Mouse (Mus musculus) lung, embryonic 16.5 days (tissue): ENCODE measurements around the gene Prr14l. TPM values are rescaled to one million over a fixed set of nuclear protein-coding genes. Genes with fewer than 3 reads are reported as not detected.

Experiments used
- ATAC-seq: fragments of 200-750 bp; cut with Nextera tagmentation; 2 replicates; pipeline ENCODE4 v1.8.0; 2017; ENCODE audit warnings: low read depth, mild to moderate bottlenecking, moderate library complexity
- H3K27ac ChIP-seq: fragments of 300-500 bp; sonication (generic); 2 replicates; pipeline ENCODE4 v1.5.1; 2014; ENCODE audit warnings: mild to moderate bottlenecking, control low read depth, low read length
- H3K27me3 ChIP-seq: fragments of 300-500 bp; sonication (generic); 2 replicates; pipeline ENCODE4 v1.6.1; 2014; ENCODE audit warnings: low read depth, low read length, mixed read lengths; ENCODE audit not compliant: control insufficient read depth, insufficient read depth
- H3K36me3 ChIP-seq: fragments of 300-500 bp; sonication (generic); 2 replicates; pipeline ENCODE4 v1.6.1; 2014; ENCODE audit warnings: low read length; ENCODE audit not compliant: control insufficient read depth, insufficient read depth
- H3K4me1 ChIP-seq: fragments of 300-500 bp; sonication (generic); replicated peaks from 2 replicates; pipeline ENCODE4 v1.6.1; 2014; ENCODE audit warnings: low read length, mixed read lengths; ENCODE audit not compliant: control insufficient read depth, insufficient read depth
- H3K4me2 ChIP-seq: fragments of 300-500 bp; sonication (generic); 2 replicates; pipeline ENCODE4 v1.6.1; 2014; ENCODE audit warnings: low read depth, low read length, control low read depth
- H3K4me3 ChIP-seq: fragments of 300-500 bp; sonication (generic); 2 replicates; pipeline ENCODE4 v1.5.1; 2014; ENCODE audit warnings: mild to moderate bottlenecking, low read length, control low read depth
- H3K9ac ChIP-seq: fragments of 300-500 bp; sonication (generic); 2 replicates; pipeline ENCODE4 v1.6.1; 2014; ENCODE audit warnings: low read length, control low read depth
- H3K9me3 ChIP-seq: fragments of 300-500 bp; sonication (generic); 2 replicates; pipeline ENCODE4 v1.6.1; 2016; ENCODE audit warnings: low read length; ENCODE audit not compliant: control insufficient read depth
- WGBS: fragments of 180-500 bp; shearing (Covaris S2); extraction: QIAGEN DNeasy Blood & Tissue Kit; methylation state at CpG from one replicate; pipeline ENCODE4 v1.1.7; 2014; 5-methylcytosine and 5-hydroxymethylcytosine counted together
- polyA plus RNA-seq: library from polyadenylated mRNA; unstranded; fragments of >200 nt; fragmentation: Nextera tagmentation; extraction: Ambion mirVana; gene quantifications from 2 replicates; pipeline ENCODE4 v1.2.1, GENCODE M21; 2015

Prr14l gene
- 9.7 and 13.2 TPM in 2 replicates for polyA plus RNA-seq

DNA sequence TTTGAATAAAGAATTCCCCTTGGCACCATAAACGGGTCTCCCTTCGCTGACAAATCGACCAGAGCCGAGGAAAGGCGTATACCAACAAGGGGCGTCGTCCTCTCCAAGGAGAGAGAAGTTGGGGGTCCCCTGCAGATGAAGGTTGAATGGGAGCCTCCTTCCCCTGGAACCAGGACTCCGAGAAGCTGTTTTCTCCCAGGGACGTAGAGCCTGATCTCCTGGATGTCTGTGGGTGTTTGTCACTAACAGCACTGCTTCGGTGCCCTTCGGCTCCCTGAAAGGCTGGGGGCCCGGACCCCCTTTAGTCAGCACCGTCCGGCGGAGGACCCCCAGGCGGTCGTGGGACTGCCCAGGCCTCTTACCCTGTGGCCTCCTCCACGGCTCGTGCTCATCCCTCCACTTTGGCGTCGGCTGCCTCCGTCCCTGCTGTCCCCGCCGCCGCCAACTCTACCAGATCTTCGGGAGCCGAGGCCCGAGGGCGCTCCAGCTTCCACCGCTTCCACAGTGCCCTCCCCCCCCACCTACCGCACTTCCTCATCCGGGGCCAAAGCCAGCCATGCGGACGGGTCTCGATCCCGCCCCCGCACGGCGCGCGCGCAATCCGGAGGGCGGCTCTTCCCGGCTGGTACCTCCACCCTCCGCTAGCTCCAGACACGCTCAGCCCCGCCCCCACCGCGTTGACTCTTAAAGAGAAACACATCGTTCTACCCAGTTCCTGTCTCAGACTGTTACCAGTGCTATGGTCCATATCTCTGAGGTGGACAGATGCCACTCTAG, at the start of gene Prr14l:
Gene Prr14l, minus strand, starts transcription at position 526 of the 777 bp plus-strand sequence.
- Histone ChIP-seq H3K36me3 (no peaks in the 10 kb centered on the region), H3K4me1 (peaks cover 11% of the 10 kb centered on the region), H3K9ac (peak within 1 kb of the TSS; percentile 98), H3K27ac (peak within 1 kb of the TSS; percentile 85), H3K9me3 (no peaks in the 10 kb centered on the region), H3K27me3 (no peaks in the 10 kb centered on the region), H3K4me3 (peak within 1 kb of the TSS; percentile 87), H3K4me2 (peak within 1 kb of the TSS; percentile 79)
- WGBS, result under 1% methylated on average over 43 of the region's 51 CpGs
- peak; percentile 98 for ATAC-seq

GRCm38 (mm10) chr5:32886739-32887138, 32.7 kb upstream of the Prr14l start:
- Histone ChIP-seq H3K27me3 (no peaks in the 10 kb centered on the region), H3K4me3 (no peak overlapping the region), H3K27ac (no peak overlapping the region), H3K4me1 (no peaks in the 10 kb centered on the region), H3K9ac (no peak overlapping the region), H3K36me3 (peaks cover 22% of the 10 kb centered on the region), H3K4me2 (no peak overlapping the region), H3K9me3 (no peaks in the 10 kb centered on the region)
- WGBS, result 66% methylated on average over 3 of the region's 3 CpGs
- ATAC-seq, result no peak

GRCm38 (mm10) chr5:32872346-32872745, 18.3 kb upstream of the Prr14l start:
- H3K27ac ChIP-seq, result no peak overlapping the region
- no peaks in the 10 kb centered on the region for H3K9me3 ChIP-seq
- H3K4me1 ChIP-seq, result no peaks in the 10 kb centered on the region
- H3K36me3 ChIP-seq, result peaks cover 17% of the 10 kb centered on the region
- no peaks in the 10 kb centered on the region for H3K27me3 ChIP-seq
- no peak for ATAC-seq
- H3K4me3 ChIP-seq, result no peak overlapping the region
- H3K4me2 ChIP-seq, result no peak overlapping the region
- no peak overlapping the region for H3K9ac ChIP-seq
- WGBS, result 94% methylated on average over 5 of the region's 5 CpGs

DNA sequence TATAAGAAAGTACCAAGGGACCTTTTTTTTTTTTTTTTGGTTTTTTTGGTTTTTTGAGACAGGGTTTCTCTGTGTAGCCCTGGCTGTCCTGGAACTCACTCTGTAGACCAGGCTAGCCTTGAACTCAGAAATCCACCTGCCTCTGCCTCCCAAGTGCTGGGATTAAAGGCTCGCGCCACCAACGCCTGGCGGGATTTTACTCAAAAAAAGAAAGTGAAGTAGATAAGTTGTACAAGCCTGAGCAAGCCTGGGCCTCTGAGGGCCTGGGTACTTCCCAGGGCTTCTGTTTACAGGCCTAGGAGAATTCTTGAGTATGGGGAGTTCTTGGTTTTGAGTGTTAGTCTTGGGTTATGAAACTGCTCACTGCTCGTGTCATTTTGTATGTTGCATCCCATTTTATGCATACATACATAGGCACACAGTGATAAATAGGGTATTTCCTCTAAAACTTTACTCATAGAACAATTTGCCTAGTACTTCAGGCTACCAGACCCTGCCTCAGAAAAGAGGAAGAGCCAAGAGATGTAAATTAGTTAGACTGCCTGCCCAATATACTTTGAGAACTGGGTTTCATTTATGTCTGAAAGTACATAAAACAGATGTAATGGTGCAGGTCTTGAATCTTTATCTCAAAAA, 15.5 kb upstream of the Prr14l start:
- Histone ChIP-seq H3K4me3 (no peak overlapping the region), H3K27ac (no peak overlapping the region), H3K27me3 (no peaks in the 10 kb centered on the region), H3K4me1 (peaks cover 2% of the 10 kb centered on the region; the same call in 1 of the 2 replicates), H3K9me3 (no peaks in the 10 kb centered on the region), H3K9ac (no peak overlapping the region), H3K36me3 (peaks cover 14% of the 10 kb centered on the region), H3K4me2 (no peak overlapping the region)
- WGBS, result 92% methylated on average over 5 of the region's 5 CpGs
- no peak for ATAC-seq

GRCm38 (mm10) chr5:32863253-32864228, 9.5 kb upstream of the Prr14l start, which contains the start of gene Depdc5:
Gene Depdc5 (plus strand): TSS chr5:32863701.
- peak; percentile 98 for ATAC-seq
- no peaks in the 10 kb centered on the region for H3K9me3 ChIP-seq
- peak within 1 kb of the TSS; percentile 76 for H3K4me3 ChIP-seq
- peak within 1 kb of the TSS; percentile 83 for H3K27ac ChIP-seq
- peak within 1 kb of the TSS; percentile 84 for H3K9ac ChIP-seq
- H3K4me1 ChIP-seq, result peaks cover 3% of the 10 kb centered on the region; the same call in 1 of the 2 replicates
- under 1% methylated on average over 58 of the region's 64 CpGs for WGBS
- H3K27me3 ChIP-seq, result no peaks in the 10 kb centered on the region
- H3K36me3 ChIP-seq, result peaks cover 3% of the 10 kb centered on the region
- H3K4me2 ChIP-seq, result peak within 1 kb of the TSS; percentile 73

GRCm38 (mm10) chr5:32862469-32863132, 8.5 kb upstream of the Prr14l start:
- peak; percentile 8; the same call in 1 of the 2 replicates for ATAC-seq
- Histone ChIP-seq H3K27me3 (no peaks in the 10 kb centered on the region), H3K4me3 (no peak overlapping the region; the same call in 1 of the 2 replicates), H3K9me3 (no peaks in the 10 kb centered on the region), H3K27ac (no peak overlapping the region; the same call in 1 of the 2 replicates), H3K36me3 (no peaks in the 10 kb centered on the region; the same call in 1 of the 2 replicates), H3K4me1 (peaks cover 3% of the 10 kb centered on the region; the same call in 1 of the 2 replicates), H3K9ac (no peak overlapping the region), H3K4me2 (no peak overlapping the region; the same call in 1 of the 2 replicates)
- 39% methylated on average over 6 of the region's 6 CpGs for WGBS

- no peaks in the 10 kb centered on the region for H3K9me3 ChIP-seq
- ATAC-seq, result no peak
- no peak overlapping the region for H3K27ac ChIP-seq
- no peaks in the 10 kb centered on the region for H3K36me3 ChIP-seq
- no peak overlapping the region for H3K4me2 ChIP-seq
- H3K9ac ChIP-seq, result no peak overlapping the region
- 90% methylated on average over 1 of the region's 1 CpGs for WGBS
- no peaks in the 10 kb centered on the region for H3K27me3 ChIP-seq
- H3K4me3 ChIP-seq, result no peak overlapping the region
- H3K4me1 ChIP-seq, result peaks cover 3% of the 10 kb centered on the region; the same call in 1 of the 2 replicates
Observed at GRCm38 (mm10) chr5:32861082-32861481, 7.0 kb upstream of the Prr14l start.

DNA sequence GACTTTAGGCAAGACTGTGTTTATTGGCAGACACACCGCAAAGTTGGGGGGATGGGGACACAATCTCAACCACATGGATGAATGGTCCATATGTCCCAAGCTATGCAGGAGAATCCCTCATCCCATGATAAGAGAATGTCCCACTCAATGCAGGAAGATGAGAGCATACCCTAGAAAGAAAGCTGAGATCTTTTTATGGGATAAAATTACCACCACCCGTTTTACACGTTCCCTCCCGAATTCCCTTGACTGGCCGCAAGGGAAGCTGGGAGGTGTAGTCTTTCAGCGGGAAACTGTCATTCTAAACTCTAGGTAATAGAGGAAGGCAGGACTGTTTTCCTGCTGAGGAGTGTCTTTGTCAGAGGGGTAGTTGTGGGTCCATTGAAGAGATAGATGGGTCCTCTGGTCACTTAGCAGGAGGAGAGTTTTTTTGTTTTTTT, 3.7 kb upstream of the Prr14l start:
- H3K27ac ChIP-seq, result peak overlapping the region; percentile 2; the same call in 1 of the 2 replicates
- peak overlapping the region; percentile 46 for H3K4me3 ChIP-seq
- no peaks in the 10 kb centered on the region for H3K27me3 ChIP-seq
- 2% methylated on average over 6 of the region's 6 CpGs for WGBS
- H3K9me3 ChIP-seq, result no peaks in the 10 kb centered on the region
- no peaks in the 10 kb centered on the region; the same call in 1 of the 2 replicates for H3K4me1 ChIP-seq
- H3K4me2 ChIP-seq, result peak overlapping the region; percentile 59
- H3K9ac ChIP-seq, result peak overlapping the region; percentile 41
- no peaks in the 10 kb centered on the region for H3K36me3 ChIP-seq
- ATAC-seq, result no peak
